Mouse (Mus musculus): ENCODE results near the gene Qtrt1.

DNA sequence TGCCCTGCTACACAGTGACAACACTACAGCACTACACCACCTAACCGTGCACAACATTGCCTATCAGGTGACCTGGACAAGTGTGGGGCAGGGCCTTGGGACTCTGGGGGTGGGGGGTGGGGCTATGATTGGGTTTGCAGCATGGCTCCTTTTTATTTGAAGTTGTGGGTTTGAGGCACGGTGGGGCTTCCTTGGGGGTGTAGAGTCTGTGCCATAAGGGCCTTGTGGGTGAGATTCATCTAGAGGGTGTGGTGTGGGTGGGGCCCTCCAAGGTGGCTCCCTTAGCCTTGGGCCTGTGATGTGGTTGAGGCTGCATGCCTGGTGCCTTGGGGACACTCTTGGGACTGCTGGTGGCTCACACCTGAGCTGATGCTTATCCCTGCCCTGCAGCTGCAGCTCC, 8.0 kb downstream of the Qtrt1 start:
- TF ChIP-seq TAL1 (IDR thresholded peaks at IDR 0.05; ENCODE audit: low read length) (no peak), GATA1 (IDR thresholded peaks at IDR 0.05; ENCODE audit: low read length) (no peak)

Data from erythroblast, embryonic 14.5 days (primary cell).